Mouse (Mus musculus): Measurements from ENCODE around the gene Psme2b. TPM values are rescaled to one million over a fixed set of nuclear protein-coding genes. Genes with fewer than 3 reads are reported as not detected.

The Psme2b gene
- polyA plus RNA-seq, 1 experiment from 2014 or later, result 3.6 TPM

Other genes with a start within 250 kb of the Psme2b start
- gene Rack1, start 145.9 kb downstream of the Psme2b start, polyA plus RNA-seq (2015; fragmentation: Nextera tagmentation; extraction: Ambion mirVana), result 411 and 432 TPM in 2 replicates
- 6.2 and 6.9 TPM in 2 replicates for gene Trim41, start 128.8 kb downstream of the Psme2b start, polyA plus RNA-seq (2015; fragmentation: Nextera tagmentation; extraction: Ambion mirVana)
- 1.2 TPM in 2 replicates for gene Trim7, start 120.0 kb downstream of the Psme2b start, polyA plus RNA-seq (2015; fragmentation: Nextera tagmentation; extraction: Ambion mirVana)
- gene Gm12184, start 119.5 kb downstream of the Psme2b start, polyA plus RNA-seq (2015; fragmentation: Nextera tagmentation; extraction: Ambion mirVana), result 3.2 and 4.3 TPM in 2 replicates
- 3.2 TPM in 2 replicates for gene Irgm1, start 74.5 kb downstream of the Psme2b start, polyA plus RNA-seq (2015; fragmentation: Nextera tagmentation; extraction: Ambion mirVana)
- gene Gm5431, start 44.0 kb downstream of the Psme2b start, polyA plus RNA-seq (2015; fragmentation: Nextera tagmentation; extraction: Ambion mirVana), result 0.18 and 0.34 TPM in 2 replicates
- gene Olfr56, start 32.7 kb upstream of the Psme2b start, polyA plus RNA-seq (2015; fragmentation: Nextera tagmentation; extraction: Ambion mirVana), result not detected in 2 replicates
- gene 9930111J21Rik1, start 33.2 kb upstream of the Psme2b start, polyA plus RNA-seq (2015; fragmentation: Nextera tagmentation; extraction: Ambion mirVana), result 0.62 and 0.70 TPM in 2 replicates
- not detected in 2 replicates for gene Gm12185, start 46.0 kb upstream of the Psme2b start, polyA plus RNA-seq (2015; fragmentation: Nextera tagmentation; extraction: Ambion mirVana)
- gene Tgtp1, start 48.0 kb upstream of the Psme2b start, polyA plus RNA-seq (2015; fragmentation: Nextera tagmentation; extraction: Ambion mirVana), result 0.11 TPM in 1 of 2 replicates, not detected in the other
- 0.28 and 0.32 TPM in 2 replicates for gene 9930111J21Rik2, start 105.1 kb upstream of the Psme2b start, polyA plus RNA-seq (2015; fragmentation: Nextera tagmentation; extraction: Ambion mirVana)
- gene Tgtp2, start 118.0 kb upstream of the Psme2b start, polyA plus RNA-seq (2015; fragmentation: Nextera tagmentation; extraction: Ambion mirVana), result 0.10 and 0.27 TPM in 2 replicates
- 0.40 and 0.43 TPM in 2 replicates for gene Ifi47, start 130.4 kb upstream of the Psme2b start, polyA plus RNA-seq (2015; fragmentation: Nextera tagmentation; extraction: Ambion mirVana)
- gene Olfr1396, start 168.7 kb upstream of the Psme2b start, polyA plus RNA-seq (2015; fragmentation: Nextera tagmentation; extraction: Ambion mirVana), result not detected in 2 replicates
- not detected in 2 replicates for gene Olfr1395, start 196.1 kb upstream of the Psme2b start, polyA plus RNA-seq (2015; fragmentation: Nextera tagmentation; extraction: Ambion mirVana)
- gene Olfr1394, start 208.2 kb upstream of the Psme2b start, polyA plus RNA-seq (2015; fragmentation: Nextera tagmentation; extraction: Ambion mirVana), result not detected in 2 replicates
- gene Btnl9, start 241.0 kb upstream of the Psme2b start, polyA plus RNA-seq (2015; fragmentation: Nextera tagmentation; extraction: Ambion mirVana), result 0.10 and 0.33 TPM in 2 replicates

All from neural tube, embryonic 13.5 days (tissue).